Mouse (Mus musculus) right cerebral cortex, postnatal 36 days (tissue): ENCODE data around the gene Taok3.

ENCODE experiments used
- DNase-seq, 2 experiments: peaks; one replicate each; pipeline ENCODE4 v3.0.0; 2022; ENCODE audit warnings: low spot score in 2 of 2, mixed read lengths in 1 of 2

The Taok3 gene

GRCm38 (mm10) chr5:117178486-117178885 lies 58.6 kb downstream of the Taok3 start:
- no peak for DNase-seq

- DNase-seq: no peak
Measured at GRCm38 (mm10) chr5:117181921-117182320, 62.0 kb downstream of the Taok3 start.

- DNase-seq: no peak
Measured at GRCm38 (mm10) chr5:117182411-117182810, 62.5 kb downstream of the Taok3 start.

GRCm38 (mm10) chr5:117184832-117185231 lies 64.9 kb downstream of the Taok3 start:
- DNase-seq: no peak

GRCm38 (mm10) chr5:117185673-117186072 lies 65.7 kb downstream of the Taok3 start:
- no peak for DNase-seq

- no peak for DNase-seq
Measured at GRCm38 (mm10) chr5:117192061-117192460, 72.1 kb downstream of the Taok3 start.

GRCm38 (mm10) chr5:117193748-117194147 lies 73.8 kb downstream of the Taok3 start:
- DNase-seq: no peak

- no peak for DNase-seq
Measured at GRCm38 (mm10) chr5:117194672-117195071, 74.7 kb downstream of the Taok3 start.

- no peak for DNase-seq
Measured at GRCm38 (mm10) chr5:117196551-117196950, 76.6 kb downstream of the Taok3 start.

- no peak for DNase-seq
Measured at GRCm38 (mm10) chr5:117198390-117198789, 78.5 kb downstream of the Taok3 start.

GRCm38 (mm10) chr5:117207286-117207685 lies 87.4 kb downstream of the Taok3 start:
- DNase-seq: no peak

- DNase-seq: no peak
Measured at GRCm38 (mm10) chr5:117214016-117214415, 94.1 kb downstream of the Taok3 start.

GRCm38 (mm10) chr5:117231059-117231458 lies 111.1 kb downstream of the Taok3 start:
- no peak for DNase-seq

GRCm38 (mm10) chr5:117236540-117236939 lies 116.6 kb downstream of the Taok3 start:
- no peak for DNase-seq

GRCm38 (mm10) chr5:117239106-117239505 lies 119.2 kb downstream of the Taok3 start:
- DNase-seq: no peak

GRCm38 (mm10) chr5:117240321-117240731 lies 120.4 kb downstream of the Taok3 start:
- no peak for DNase-seq

GRCm38 (mm10) chr5:117240761-117241322 lies 120.9 kb downstream of the Taok3 start:
- DNase-seq: peak; percentile 34 to 37

- peak; percentile 42 to 46 for DNase-seq
Measured at GRCm38 (mm10) chr5:117241935-117242531, 122.1 kb downstream of the Taok3 start.

GRCm38 (mm10) chr5:117242671-117243478 lies 122.9 kb downstream of the Taok3 start:
- DNase-seq: peak in 1 of 2 experiments; percentile 33

- no peak for DNase-seq
Measured at GRCm38 (mm10) chr5:117245170-117245569, 125.2 kb downstream of the Taok3 start.

- no peak for DNase-seq
Measured at GRCm38 (mm10) chr5:117248351-117248750, 128.4 kb downstream of the Taok3 start.

- DNase-seq: peak in 1 of 2 experiments; percentile 38
Measured at GRCm38 (mm10) chr5:117250796-117251195, 130.9 kb downstream of the Taok3 start.

GRCm38 (mm10) chr5:117251763-117252162 lies 131.8 kb downstream of the Taok3 start:
- DNase-seq: no peak
